15 mouse cellular contexts compared by ENCODE assay signal in the genomic region with DNA sequence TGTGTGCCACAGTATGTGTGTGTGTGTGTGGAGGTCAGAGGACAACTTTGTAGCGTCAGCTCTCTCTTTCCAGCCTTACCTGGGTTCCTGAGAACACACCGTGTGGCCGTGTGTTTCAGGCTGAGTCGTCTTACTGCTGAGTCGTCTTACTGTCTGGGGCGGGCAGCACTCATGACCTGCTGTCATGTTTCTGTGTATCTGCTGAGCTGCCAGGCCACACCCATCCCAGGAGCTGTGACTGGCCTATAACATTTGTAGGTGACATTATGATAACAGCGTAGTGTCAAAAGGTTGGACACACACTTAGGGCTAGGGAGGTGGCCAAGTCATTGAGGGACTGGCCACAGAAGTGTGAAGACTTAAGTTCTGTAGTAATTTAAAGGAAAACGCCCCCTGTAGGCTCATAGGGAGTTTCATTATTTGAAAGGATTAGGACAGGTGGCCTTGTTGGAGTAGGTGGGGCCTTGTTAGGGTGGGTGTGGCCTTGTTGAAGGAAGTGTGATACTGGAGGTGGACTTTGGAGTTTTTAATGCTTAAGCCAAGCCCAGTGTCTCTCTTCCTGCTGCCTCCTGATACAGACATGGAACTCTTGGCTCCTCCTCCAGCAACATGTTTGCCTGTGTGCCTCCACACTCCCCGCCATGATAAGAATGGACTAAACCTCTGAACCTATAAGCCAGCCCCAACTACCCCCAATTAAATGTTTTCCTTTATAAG. TPM values are rescaled to one million over a fixed set of nuclear protein-coding genes. Genes with fewer than 3 reads are reported as not detected.
DNase-seq lines count a peak whose midpoint lies in the region; ATAC-seq and TF ChIP-seq lines count a peak whose summit lies in the region.
"Had no signal": no experiment of that assay in that cellular context is flagged by ENCODE, and none has a peak within 500 bp of the region (broad histone marks: within the 10 kb centered on the region; RNA-seq: fewer than 3 reads in every experiment).

No protein-coding gene starts in this region.

- peak; percentile 48 for ATAC-seq in liver, embryonic 11.5 days (replicated peaks; ENCODE audit: low FRiP score)

- no peak for TF ChIP-seq POLR2A in MEL (IDR thresholded peaks at IDR 0.05; ENCODE audit: control insufficient read depth in 1 of 2, insufficient read depth in 1 of 2, low read depth in 1 of 2, low read length in 2 of 2, poor library complexity in 1 of 2)

- peaks cover 0 to 17% of the 10 kb centered on the region in 2 experiments; a peak in 2 of 4 replicates for H3K36me3 ChIP-seq in MEL (ENCODE audit: control insufficient read depth in 1 of 2, insufficient read depth in 2 of 2, low read length in 2 of 2)
- H3K36me3 ChIP-seq in liver, embryonic 11.5 days (ENCODE audit: control insufficient read depth, insufficient read depth, low read length), result no peaks in the 10 kb centered on the region
- H3K36me3 ChIP-seq: embryonic facial prominence, embryonic 12.5 days; forebrain, embryonic 12.5 days; hindbrain, embryonic 15.5 days; limb, embryonic 12.5 days had no signal

- H3K4me2 ChIP-seq in liver, embryonic 11.5 days, result no peak overlapping the region
- H3K4me2 ChIP-seq: embryonic facial prominence, embryonic 12.5 days; forebrain, embryonic 12.5 days; hindbrain, embryonic 15.5 days; limb, embryonic 12.5 days had no signal

- WGBS in liver, embryonic 11.5 days, result 74% methylated on average over 9 of the region's 9 CpGs

- H3K4me3 ChIP-seq in MEL (ENCODE audit: control insufficient read depth in 1 of 2, insufficient read depth in 1 of 2, low read depth in 2 of 2, low read length in 2 of 2), result no peak overlapping the region
- H3K4me3 ChIP-seq in liver, embryonic 11.5 days (ENCODE audit: low read depth, low read length), result no peak overlapping the region
- H3K4me3 ChIP-seq: embryonic facial prominence, embryonic 12.5 days; forebrain, embryonic 12.5 days; hindbrain, embryonic 15.5 days; limb, embryonic 12.5 days had no signal

- H3K27me3 ChIP-seq in MEL (ENCODE audit: control insufficient read depth in 1 of 2, insufficient read depth in 2 of 2, low read length in 2 of 2), result no peaks in the 10 kb centered on the region
- H3K27me3 ChIP-seq in liver, embryonic 11.5 days (replicated peaks; ENCODE audit: control insufficient read depth, insufficient read depth, low read length), result no peaks in the 10 kb centered on the region
- H3K27me3 ChIP-seq: embryonic facial prominence, embryonic 12.5 days; hindbrain, embryonic 15.5 days had no signal

- no peak overlapping the region for H3K9ac ChIP-seq in MEL (ENCODE audit: control insufficient read depth, low read depth, low read length, poor library complexity, severe bottlenecking)
- no peak overlapping the region for H3K9ac ChIP-seq in liver, embryonic 11.5 days (ENCODE audit: low read depth, low read length)
- H3K9ac ChIP-seq: embryonic facial prominence, embryonic 12.5 days; forebrain, embryonic 12.5 days; hindbrain, embryonic 15.5 days; limb, embryonic 12.5 days had no signal

- H3K9me3 ChIP-seq in MEL (replicated peaks; ENCODE audit: insufficient read depth, low read length), result no peaks in the 10 kb centered on the region
- no peaks in the 10 kb centered on the region for H3K9me3 ChIP-seq in liver, embryonic 11.5 days (ENCODE audit: control insufficient read depth, low read length)
- H3K9me3 ChIP-seq: embryonic facial prominence, embryonic 12.5 days; forebrain, embryonic 12.5 days; hindbrain, embryonic 15.5 days; limb, embryonic 12.5 days had no signal

- TF ChIP-seq EP300 in MEL (IDR thresholded peaks at IDR 0.05; ENCODE audit: low read depth in 1 of 2, low read length in 2 of 2), result no peak

- peaks cover 8% of the 10 kb centered on the region; the same call in 1 of the 2 replicates for H3K79me2 ChIP-seq in MEL (ENCODE audit: control insufficient read depth, insufficient read depth, low read length, poor library complexity)

- TF ChIP-seq RAD21 in MEL (IDR thresholded peaks at IDR 0.05; ENCODE audit: low read depth, low read length), result no peak

- H3K4me1 ChIP-seq in MEL (ENCODE audit: control insufficient read depth in 1 of 2, insufficient read depth in 2 of 2, low read length in 2 of 2), result peaks cover 0 to 33% of the 10 kb centered on the region in 2 experiments; a peak in 3 of 4 replicates
- peaks cover 22% of the 10 kb centered on the region for H3K4me1 ChIP-seq in liver, embryonic 11.5 days (replicated peaks; ENCODE audit: control insufficient read depth, insufficient read depth, low read length)
- H3K4me1 ChIP-seq: embryonic facial prominence, embryonic 12.5 days; forebrain, embryonic 12.5 days; hindbrain, embryonic 15.5 days; limb, embryonic 12.5 days had no signal

- peak; percentile 34 for DNase-seq in MEL (ENCODE audit: low read depth, low spot score)
- DNase-seq in c-Kit-positive CD71-positive TER-119-positive erythroid progenitor cells, embryonic 14.5 days (ENCODE audit: low spot score), result peak; percentile 42
- no peak for DNase-seq in liver, embryonic 11.5 days (ENCODE audit: low spot score)
- DNase-seq in natural killer cell, adult 2 months (ENCODE audit: low spot score in 2 of 2), result peak; percentile 58 to 76
- no peak for DNase-seq in layer of hippocampus, adult 9-10 months (ENCODE audit: low spot score)
- no peak for DNase-seq in lung, postnatal 25 days (ENCODE audit: low spot score)
- no peak for DNase-seq in cerebellum, postnatal 14 days
- DNase-seq: adrenal gland, adult 8-10 months; cerebellum, postnatal 25 days; kidney, postnatal 25 days; lung, postnatal 10 days had no signal

- no peak overlapping the region for H3K27ac ChIP-seq in MEL (ENCODE audit: control insufficient read depth, low read depth, low read length)
- H3K27ac ChIP-seq in liver, embryonic 11.5 days (ENCODE audit: low read depth, low read length), result no peak overlapping the region
- H3K27ac ChIP-seq: embryonic facial prominence, embryonic 12.5 days; forebrain, embryonic 12.5 days; hindbrain, embryonic 15.5 days; limb, embryonic 12.5 days had no signal

- TF ChIP-seq CTCF in MEL (IDR thresholded peaks at IDR 0.05 in 2 of 3, conservative IDR thresholded peaks at IDR 0.05 in 1 of 3; ENCODE audit: control insufficient read depth in 1 of 3, insufficient read depth in 1 of 3, low read depth in 2 of 3, low read length in 3 of 3, poor library complexity in 1 of 3, severe bottlenecking in 1 of 3), result no peak

TF ChIP-seq in MEL, 35 proteins besides CTCF, POLR2A, EP300 and RAD21:
- TF ChIP-seq USF1 (IDR thresholded peaks at IDR 0.05; ENCODE audit: low read depth, low read length) (no peak), MAX (IDR thresholded peaks at IDR 0.05; ENCODE audit: low read length) (no peak), TBP (IDR thresholded peaks at IDR 0.05; ENCODE audit: low read depth, low read length) (no peak), SIN3A (IDR thresholded peaks at IDR 0.05; ENCODE audit: low read length) (no peak), MXI1 (IDR thresholded peaks at IDR 0.05; ENCODE audit: low read depth, low read length) (no peak), ZNF384 (IDR thresholded peaks at IDR 0.05; ENCODE audit: low read depth, low read length) (no peak), NRF1 (IDR thresholded peaks at IDR 0.05; ENCODE audit: insufficient read depth, low read depth, low read length, poor library complexity, severe bottlenecking) (no peak), SMC3 (IDR thresholded peaks at IDR 0.05; ENCODE audit: low read depth, low read length) (no peak), MAZ (IDR thresholded peaks at IDR 0.05; ENCODE audit: low read depth, low read length) (no peak), POLR2AphosphoS5 (IDR thresholded peaks at IDR 0.05; ENCODE audit: borderline replicate concordance, low read depth, low read length) (no peak), KAT2A (conservative IDR thresholded peaks at IDR 0.05; ENCODE audit: low read depth, low read length) (no peak), UBTF (IDR thresholded peaks at IDR 0.05; ENCODE audit: borderline replicate concordance, insufficient read depth, low read depth, low read length) (no peak)

RNA-seq across cellular contexts. Expression of gene Syne3, which starts 13.4 kb away (rescaled TPM):
- 4.9 and 7.9 TPM in 2 replicates for total RNA-seq in MEL (2012; rRNA removed)
- polyA plus RNA-seq in MEL (2012; ENCODE audit: insufficient read depth in 1 of 2, insufficient read length in 2 of 2, low read depth in 1 of 2, low replicate concordance in 2 of 2, missing spikeins in 1 of 2), result 10 to 100 TPM in 1 of 2 experiments, not detected in 1; 10.7 TPM
- 1.4 and 1.8 TPM in 2 replicates for polyA plus RNA-seq in liver, embryonic 11.5 days (2014; fragmentation: Nextera tagmentation; extraction: Ambion mirVana)

RNA-seq across cellular contexts. Expression of gene Glrx5, which starts 36.3 kb away (rescaled TPM):
- 95.8 and 108 TPM in 2 replicates for total RNA-seq in MEL (2012; rRNA removed)
- polyA plus RNA-seq in MEL (2012; ENCODE audit: insufficient read depth in 1 of 2, insufficient read length in 2 of 2, low read depth in 1 of 2, low replicate concordance in 2 of 2, missing spikeins in 1 of 2), result 100 to 1,000 TPM in 1 of 2 experiments, not detected in 1; 291 TPM
- 610 and 611 TPM in 2 replicates for polyA plus RNA-seq in liver, embryonic 11.5 days (2014; fragmentation: Nextera tagmentation; extraction: Ambion mirVana)

Comparison
In these comparisons a context has a peak if more than half of its experiments do, and no peak if none do; other contexts are left out.
1. DNase-seq: peak in MEL (single experiment), c-Kit-positive CD71-positive TER-119-positive erythroid progenitor cells, embryonic 14.5 days (single experiment) and natural killer cell, adult 2 months (2 of 2); none in liver, embryonic 11.5 days (single experiment), layer of hippocampus, adult 9-10 months (single experiment), lung, postnatal 25 days (single experiment) and cerebellum, postnatal 14 days (0 of 2).